Mouse (Mus musculus): ENCODE measurements around the gene Mrps23.

Mrps23 gene

DNA sequence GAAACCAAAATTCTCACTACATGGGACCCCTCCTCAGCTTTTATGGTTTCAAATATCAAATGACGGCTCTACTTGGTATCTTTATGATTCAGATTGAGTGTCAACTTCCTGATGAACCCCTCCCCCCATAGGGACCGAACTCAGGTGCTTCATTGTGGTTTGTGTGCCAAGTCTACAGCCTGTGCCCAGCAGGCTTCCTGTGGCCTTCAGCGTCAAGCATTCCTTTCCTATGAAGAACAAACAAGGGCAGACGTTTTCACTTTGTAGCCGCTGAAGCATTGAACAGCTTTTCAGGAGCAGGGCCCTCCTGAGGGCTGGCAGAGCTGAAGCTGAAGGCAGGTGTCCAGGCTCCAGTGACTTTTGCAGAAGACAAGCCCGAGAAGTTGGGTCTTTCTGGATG is 9.6 kb downstream of the Mrps23 start:
- DNase-seq = no peak

DNA sequence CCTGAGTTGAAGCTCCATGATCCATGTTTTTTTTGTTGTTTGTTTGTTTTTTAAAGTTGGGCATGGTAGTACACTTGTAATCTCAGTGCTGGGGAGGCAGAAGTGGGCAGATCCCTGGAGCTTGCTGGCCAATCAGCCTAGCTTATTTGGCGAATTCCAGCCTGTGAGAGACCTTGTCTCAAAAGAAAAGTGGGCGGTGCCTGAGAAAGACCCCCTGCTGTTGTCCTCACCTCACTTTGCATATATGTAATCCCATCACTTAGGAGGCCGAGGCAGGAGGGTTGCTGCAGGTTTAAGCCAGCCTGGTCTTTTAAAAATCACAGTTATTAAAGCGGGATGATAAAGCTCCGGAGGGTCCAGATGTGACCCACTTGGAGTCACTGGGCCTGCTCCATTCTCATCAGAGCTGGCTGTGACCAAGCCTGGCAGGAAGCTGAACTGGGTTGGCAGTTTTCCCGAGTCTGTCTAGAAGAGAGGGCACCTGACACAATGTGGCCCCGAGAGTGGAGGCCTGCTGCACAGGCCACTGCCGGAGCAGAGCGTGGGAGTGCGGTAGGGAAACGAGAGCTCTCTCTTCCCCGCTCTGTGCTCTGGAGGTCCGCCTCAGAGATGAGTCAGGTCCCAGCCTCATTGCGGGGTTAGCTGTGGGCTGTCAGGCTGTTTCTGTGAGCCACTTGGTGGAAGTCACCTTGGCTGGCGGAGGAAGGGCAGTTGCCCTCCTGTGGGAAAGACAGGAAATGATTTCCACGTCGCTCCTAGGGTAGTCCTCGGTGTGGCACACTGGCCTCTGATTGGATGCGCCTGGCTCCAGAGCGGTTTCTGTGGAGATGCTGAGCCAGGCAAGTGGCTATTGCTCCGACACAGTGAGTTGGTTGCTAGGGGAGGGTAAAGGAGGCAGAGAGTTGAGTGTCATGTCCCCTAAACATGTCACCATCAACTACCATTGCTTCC is 11.0 kb downstream of the Mrps23 start:
- no peak for DNase-seq

DNA sequence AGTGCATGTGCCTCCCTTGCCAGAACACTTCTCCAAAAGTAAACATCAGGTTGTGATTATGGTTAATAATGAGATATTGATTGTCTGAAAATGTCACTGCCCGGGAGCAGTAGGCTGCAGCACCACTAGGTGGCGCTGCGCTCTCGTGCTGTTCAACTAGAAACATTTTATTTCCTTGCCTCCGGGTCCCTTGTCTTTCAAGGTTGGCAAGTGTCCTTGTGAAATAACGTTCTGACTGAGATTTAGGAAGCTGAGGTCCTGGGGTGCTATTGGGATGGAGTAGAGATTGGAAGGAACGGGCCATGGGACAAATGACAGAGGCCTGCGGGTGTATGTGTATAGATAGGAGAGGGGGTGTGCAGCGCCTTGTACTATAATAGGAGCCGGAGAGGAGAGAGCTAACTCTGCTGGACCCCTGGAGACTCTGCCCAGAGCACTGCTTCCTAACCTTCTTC is 12.1 kb downstream of the Mrps23 start:
- peak; percentile 79 to 81 for DNase-seq

DNA sequence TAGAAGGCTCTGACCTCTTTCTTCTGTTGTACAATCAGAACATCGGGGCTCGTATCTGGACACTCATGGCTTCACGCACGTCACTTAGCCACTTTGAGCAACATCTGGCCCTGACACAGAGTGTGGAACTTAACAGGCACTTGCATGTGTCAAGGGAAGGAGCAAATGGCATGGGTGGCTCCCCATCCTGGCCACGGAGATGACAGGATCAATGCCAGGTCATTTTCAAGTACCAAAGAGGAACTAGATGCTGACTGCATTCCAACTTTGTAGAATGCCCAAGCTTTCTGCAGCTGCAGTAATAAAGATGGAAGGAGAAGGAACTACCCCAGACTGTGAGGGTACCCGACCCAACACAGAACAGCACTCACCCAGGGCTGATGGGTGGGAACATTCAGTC is 14.0 kb downstream of the Mrps23 start:
- DNase-seq = no peak

DNA sequence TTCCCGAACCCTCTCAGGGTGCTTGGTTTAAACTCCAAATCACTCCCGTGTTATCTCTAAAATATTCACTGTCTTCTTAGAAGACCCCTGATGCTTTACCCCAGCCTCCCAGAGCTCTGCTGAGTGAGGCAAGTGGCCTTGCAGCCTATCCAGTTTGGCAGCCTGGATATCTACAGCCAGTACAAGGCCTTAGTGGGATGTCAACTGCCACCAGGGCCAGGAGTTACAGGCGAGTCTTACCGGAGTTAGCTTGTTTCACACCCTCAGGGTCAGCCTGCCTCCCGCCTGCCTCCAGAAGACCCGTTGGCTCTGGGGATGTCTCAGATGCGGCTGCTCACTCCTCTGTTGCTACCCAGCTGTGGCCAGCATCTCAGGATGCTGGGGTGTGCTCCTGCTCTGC is 14.4 kb downstream of the Mrps23 start:
- no peak for DNase-seq

DNA sequence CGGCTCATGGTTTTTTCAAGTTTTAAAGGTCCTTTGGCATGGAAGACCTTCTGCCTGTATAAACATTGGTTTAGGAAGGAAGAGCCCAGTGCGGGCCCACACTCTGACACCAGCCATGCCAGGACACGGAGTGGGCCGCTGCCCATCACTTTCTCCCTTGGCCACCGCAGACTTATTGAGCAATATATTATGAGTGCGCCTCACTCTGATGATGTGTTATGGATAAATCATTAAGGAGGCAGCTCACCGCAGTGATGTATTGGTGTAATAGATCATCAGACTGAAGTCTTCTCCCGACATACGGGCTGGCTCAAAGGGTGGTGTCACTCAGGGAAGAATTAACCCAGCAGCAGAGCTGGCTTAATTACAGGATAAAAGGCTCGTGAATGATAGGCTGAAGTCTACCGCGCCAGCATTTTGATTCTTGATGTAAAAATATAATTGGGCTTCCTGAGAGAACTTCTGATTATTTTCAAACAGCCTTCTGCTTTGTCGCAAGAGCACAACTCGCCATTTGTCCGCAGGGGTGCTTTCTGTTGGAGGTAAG is 17.8 kb downstream of the Mrps23 start:
- DNase-seq = no peak

DNA sequence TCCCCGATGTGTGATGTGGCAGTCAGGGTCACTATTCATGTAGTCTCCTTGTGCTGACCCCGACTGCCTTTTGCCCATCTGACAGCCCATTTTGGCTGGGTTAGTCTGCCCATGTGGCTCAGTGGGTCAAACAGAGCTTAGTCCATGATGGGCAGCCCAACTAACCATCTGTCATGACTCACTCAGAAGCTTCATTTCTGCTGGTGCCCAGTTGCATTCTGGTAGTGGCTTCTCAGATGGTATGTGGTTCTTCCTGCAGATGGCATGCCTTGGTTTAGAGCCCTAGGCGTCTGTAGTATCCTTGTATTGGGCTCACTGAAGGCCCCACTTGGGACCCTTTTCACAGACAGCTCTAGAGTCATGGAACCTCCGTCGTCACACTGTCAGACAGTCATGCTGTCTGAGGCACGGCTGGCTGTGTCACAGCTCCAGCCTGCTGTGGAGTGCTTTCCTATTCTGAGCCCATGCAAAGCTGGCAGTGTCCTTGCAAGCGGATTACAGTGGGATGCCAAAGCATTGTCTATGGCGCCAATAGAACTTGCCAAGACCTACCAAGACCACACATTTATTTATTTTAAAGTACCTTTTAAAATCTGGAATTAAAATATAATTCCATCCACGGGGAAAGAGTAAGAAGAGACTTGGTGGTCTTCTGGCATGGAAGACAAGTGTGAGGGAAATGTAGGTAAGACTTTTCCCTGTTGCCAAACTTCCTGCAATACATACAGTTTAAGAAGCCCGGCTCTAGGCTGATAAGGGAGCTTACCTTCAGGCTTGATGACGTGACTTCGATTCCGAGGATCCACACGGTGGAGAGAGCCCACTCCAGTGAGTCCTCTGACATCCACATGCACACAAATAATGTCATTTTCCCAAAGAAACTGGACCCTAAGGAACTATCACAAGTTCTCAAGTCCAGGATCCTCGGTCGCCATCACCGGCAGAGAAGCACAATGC is 23.1 kb downstream of the Mrps23 start:
- DNase-seq = no peak

DNA sequence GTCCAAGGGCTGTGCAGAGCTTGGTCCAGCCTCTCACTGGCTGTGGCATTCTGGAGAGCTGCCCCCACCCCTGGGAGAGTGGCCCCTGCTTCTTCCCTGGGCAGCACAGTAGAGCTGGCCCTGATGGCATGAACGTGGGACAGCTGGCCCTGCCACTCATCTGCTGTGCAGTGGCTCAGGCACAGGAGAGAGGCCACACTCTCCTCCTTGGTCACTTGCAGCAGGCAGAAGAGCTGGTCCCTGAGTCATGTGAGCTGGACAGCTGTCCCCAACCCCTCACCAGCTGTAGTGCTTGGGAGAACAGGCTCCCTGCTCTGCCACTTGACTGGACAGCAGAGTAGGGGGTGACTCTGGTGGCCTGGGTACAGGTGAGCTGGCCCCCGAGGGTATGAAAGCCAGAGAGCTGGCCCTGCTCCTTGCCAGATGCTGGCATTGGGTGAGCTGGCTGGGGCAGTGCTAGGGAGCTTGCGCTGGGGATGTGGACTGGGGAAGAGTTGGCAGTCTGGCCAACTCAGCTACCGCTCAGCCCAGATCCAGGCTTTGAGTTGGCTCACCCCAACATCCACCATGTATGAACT is 27.1 kb downstream of the Mrps23 start:
- DNase-seq = no peak

DNA sequence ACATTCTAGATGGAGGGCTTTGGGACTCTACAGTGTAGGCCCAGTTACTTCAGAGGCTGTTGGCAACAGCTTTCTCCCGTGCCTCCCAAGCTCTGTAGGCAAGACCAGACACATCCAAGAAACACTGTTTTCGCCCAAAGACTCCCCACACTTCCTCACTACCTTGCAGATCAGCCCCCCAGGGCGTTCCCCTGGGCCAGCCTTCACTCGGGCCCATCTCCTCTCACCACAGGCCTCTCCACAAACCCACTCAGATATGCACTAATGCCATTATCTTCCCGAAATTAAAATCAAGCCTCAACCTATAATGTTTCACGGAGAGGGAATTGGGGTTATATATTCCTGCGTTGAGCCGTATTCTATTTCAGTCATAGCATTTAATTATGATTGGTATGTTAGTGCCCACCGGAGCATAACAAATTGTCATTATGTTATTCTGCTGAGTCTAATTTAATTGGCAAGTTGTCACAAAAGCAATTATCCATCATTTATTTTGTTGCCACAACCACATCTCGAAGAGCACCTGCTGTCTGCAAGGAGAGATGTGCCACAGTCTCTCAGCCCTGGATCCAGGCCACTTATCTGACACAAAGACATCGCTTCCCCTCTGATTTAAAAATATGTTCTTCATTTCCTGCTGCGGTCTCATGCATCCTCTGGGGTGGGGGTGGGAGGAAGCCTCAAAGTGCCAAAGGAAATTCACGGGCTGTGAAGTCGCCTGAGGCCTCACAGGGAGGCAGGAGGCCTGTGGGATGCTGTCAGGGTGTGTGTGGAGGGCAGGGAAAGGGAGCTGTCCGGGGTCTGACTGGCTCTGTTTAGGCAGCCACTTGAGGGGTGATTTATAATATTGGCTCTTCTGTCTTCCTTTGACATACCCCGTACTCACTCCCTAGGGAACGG is 29.6 kb downstream of the Mrps23 start:
- DNase-seq = peak; percentile 41 to 49

DNA sequence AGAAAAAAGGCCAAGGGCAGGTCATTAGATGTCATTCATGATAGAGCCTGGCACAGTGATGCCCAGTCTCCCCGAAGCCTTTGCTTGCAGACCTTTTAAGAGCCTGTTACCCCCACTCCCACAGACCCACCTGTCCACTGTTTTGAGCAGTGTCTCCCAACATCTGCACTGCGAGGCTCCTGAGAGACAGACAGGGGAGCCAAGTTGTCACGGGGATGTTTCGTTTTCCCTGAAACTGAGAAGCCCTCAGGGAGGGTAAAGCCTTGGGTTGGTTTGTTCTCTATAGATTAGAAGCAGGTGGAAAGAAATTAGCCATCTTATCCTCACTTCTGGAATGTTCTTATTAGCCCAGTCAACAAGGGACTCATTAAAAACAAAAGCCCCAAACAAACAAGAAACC is 30.6 kb downstream of the Mrps23 start:
- DNase-seq = no peak

DNA sequence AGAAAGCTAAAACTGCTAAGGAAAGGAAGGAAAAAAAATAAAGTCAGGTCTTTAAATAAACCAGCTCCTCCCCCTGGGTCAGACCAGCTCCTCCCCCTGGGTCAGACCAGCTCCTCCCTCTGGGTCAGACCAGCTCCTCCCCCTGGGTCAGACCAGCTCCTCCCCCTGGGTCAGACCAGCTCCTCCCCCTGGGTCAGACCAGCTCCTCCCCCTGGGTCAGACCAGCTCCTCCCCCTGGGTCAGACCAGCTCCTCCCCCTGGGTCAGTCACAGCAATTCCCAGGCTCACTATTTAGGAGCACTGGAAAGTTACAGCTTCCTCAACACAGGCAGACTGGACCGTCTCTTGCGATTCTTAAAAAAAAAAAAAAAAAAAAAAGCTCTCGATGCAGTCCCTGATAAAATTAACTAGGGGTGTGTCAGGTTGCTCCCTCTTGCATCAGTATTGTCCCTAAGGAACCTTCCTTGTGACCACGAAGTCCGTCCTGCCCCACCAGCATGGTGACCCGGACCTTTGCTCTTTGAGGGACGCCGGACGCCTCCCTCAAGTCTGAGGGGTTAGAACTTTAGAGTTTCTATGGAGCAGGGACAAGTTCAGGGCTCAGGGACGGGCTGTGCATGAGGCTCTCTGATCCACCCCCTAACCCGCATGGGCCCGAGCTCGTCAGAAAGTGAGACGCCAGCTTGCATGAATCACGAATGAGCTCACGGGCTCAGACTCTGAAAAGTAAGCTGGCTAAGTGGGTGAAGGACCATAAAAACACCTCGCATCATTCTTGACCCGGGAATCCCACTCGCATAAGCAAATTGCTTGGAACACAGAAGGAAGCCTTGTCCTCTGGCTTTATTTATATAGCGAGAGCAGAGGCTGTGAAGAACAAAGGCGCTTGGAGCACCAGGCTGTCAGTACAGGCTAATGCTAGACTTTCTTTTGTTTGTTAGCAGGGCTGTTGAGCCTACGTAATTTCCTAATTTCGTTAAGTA is 31.3 kb downstream of the Mrps23 start:
- peak; percentile 44 to 57 for DNase-seq

DNA sequence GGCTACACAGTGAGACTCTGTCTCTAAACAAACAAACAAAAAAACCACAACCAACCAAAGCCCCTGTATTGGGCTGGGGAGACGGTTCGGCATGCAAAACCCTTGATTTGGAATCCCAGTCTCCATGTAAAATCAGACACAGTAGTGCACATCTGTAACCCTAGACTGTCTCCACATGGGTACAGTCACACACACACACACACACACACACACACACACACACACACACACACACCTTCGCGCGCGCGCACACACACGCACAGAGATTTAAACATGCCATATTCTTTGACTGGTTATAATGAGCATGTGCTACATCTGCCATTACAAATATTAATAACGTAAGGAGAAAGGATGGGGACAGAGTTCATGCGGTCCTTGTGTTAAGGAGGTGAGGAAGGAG is 36.1 kb downstream of the Mrps23 start:
- DNase-seq = no peak

DNA sequence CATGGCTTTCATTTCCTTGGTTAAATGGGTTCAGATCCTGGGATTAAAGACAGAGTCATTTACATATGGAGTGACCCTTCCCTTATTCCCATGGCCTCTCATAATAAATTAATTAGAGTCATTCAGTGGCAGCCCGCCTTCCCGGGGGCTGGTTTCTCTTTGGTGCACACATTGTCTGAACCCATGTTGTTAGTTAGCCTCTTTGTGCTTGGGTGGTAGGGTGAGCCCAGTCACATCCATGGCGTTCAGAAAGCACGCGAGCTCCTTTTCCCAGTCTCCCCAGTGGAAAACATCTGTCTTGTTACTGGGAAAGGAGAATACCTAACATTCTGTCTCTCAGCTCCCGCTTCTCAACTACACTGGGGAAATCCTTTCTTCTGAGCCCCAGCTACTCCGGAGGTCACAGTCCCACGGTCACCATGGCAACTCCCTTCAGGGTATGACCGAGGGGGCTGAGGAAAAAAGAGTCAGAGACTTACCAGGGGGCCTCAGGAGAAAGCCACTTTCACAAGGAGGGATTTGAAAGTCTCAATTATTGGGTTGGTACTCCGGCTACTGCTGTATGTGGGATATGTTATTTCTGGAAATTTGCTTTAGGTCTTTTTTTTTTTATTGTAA is 36.7 kb downstream of the Mrps23 start:
- no peak for DNase-seq

DNA sequence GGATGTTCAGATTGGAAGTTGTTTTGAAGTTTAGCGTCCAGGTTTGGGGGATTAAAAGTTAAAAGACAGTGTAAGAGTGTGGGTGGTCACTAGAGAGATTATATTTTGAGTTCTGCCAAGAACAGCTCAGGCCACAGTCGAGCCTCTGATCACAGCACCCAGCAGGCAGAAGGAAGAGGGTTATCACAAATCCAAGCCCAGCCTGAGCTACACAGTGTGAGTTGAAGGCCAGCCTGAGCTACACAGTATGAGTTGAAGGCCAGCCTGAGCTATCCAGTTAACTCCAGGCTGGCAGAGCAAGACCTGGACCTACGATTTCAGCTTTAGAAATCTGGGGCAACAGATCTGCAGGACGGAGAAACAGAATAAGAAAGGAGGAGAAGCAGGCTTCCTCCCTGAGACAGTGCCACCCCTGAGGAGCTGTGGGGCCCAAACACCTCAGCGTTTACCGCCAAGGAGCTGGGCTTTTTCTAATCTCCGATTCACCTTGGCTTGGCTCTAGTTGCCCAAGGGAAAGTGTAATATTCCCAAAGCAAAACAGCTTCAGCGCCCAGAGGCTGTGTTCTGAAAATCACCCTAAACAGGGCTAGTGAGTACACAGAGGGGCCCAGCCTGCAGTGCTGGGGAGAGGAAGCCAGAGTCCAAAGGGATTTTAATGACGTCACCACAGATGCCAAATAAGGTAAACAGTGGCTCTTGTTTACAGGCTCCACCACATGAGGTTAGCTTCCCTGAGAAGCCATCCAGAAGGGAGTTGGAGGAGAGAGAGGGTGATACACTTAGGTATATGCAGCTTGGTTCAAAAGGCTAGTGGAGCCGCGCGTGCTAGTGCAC is 37.5 kb downstream of the Mrps23 start:
- no peak for DNase-seq

DNA sequence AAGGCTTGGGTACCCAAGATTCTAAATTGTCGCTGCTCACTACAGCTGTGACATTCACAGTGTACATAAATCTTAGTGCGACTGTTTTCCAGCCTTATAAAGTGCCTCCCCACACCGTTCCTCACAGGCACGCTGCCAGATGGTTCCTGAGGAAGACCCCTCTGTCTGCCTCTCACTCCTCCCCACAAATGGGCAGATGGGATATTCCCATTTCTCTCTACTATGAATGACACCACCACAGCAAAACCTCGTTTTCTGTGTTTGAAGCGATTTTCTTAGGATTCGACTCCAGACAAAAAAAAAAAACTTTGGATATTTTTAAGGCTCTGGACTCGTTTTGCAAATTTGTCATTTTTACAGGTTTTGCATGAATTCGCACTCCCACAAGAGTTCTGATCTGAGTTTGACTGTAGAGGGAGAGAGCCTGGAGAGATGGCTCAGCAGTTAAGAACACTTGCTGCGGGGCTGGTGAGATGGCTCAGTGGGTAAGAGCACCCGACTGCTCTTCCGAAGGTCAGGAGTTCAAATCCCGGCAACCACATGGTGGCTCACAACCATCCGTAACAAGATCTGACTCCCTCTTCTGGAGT is 41.5 kb downstream of the Mrps23 start:
- no peak for DNase-seq

DNA sequence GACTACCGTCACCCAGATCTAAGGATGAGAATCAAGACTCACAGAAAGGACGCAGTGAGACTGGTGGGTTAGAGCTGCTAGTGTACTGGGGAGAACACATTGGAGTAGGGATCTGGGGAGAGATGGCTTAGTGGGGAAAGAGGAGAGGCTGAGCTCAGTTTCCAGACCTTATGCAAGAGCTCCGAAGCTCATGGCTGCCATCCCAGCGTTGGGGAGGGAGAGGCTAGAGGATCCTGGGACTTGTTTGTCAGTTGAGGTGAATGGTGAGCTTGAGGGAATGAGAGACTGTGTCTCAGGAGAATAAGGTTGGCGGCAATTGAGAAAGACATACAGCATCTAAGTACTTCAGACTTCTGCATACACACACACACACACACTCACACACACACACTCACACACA is 44.4 kb downstream of the Mrps23 start:
- no peak for DNase-seq

DNA sequence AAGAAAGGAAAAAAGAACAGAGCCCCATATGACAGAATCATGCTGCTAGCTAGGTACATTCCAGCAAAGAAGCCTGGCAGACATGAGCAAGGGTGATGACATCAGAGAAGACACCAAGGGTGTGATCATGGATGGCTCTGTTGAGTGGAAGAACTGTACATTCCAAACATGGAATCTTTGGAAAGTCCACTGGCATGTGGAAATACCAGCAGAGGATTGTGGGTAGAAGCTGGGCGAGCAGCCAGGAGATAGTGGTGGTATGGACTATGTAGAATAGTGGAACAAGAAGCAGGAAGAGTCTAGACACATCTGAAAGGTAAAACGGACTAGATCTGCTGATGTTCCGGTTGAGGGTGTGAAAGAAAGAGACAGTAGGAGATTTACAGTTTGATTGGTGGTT is 46.4 kb downstream of the Mrps23 start:
- DNase-seq = no peak

DNA sequence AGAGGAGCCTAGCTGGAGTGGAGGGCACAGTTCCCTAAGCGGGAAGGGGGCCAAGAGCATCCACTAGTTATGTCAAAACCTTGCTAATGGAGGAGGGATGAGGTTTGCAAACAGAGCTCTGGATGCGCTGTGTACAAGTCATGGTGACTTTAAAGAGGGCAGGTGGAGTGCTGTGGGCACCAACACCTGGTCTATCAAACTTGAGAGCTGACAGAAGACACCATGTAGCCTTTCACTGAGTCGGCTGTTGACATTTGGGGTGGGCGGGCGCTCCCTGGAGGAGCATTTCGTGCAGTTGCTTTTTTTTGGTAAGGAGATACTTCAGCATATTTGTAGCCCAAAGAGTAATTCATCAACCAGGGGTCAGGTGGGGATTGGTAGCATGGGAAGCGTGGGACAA is 47.1 kb downstream of the Mrps23 start:
- DNase-seq = no peak

Measured in B cell, adult 2 months (primary cell).